Mouse (Mus musculus) CD4-positive, CD25-positive, alpha-beta regulatory T cell, adult 4 months (primary cell): ENCODE results near the gene Rundc3a. TPM values are rescaled to one million over a fixed set of nuclear protein-coding genes. Genes with fewer than 3 reads are reported as not detected.
"Not testable (repeated sequence)": the region's sequence is repeated elsewhere in the genome, so short reads cannot be mapped to it uniquely, and the experiment has no call there.

Source experiments
- ATAC-seq: one replicate; pipeline ENCODE4 v1.8.0; 2017
- polyA plus RNA-seq, 2 experiments: library from polyadenylated mRNA; unstranded; fragments of 100-300 nt; shearing (Covaris generic); gene quantifications; one replicate each; pipeline ENCODE4 v1.2.1; 2017

Gene Rundc3a
- polyA plus RNA-seq: 1 to 10 TPM; 3.3 to 3.5 TPM

- peak; percentile 65 for ATAC-seq
Measured at GRCm38 (mm10) chr11:102393238-102393634, at the start of gene Rundc3a. Gene Rundc3a, plus strand, starts transcription at chr11:102393403.

GRCm38 (mm10) chr11:102344458-102344857 lies 48.7 kb upstream of the Rundc3a start:
- ATAC-seq: no peak

GRCm38 (mm10) chr11:102346926-102347325 lies 46.3 kb upstream of the Rundc3a start:
- ATAC-seq: no peak

- ATAC-seq: no peak
Measured at GRCm38 (mm10) chr11:102347683-102348082, 45.5 kb upstream of the Rundc3a start.

GRCm38 (mm10) chr11:102348101-102348585 lies 45.1 kb upstream of the Rundc3a start:
- no peak for ATAC-seq

GRCm38 (mm10) chr11:102348771-102349170 lies 44.4 kb upstream of the Rundc3a start:
- no peak for ATAC-seq

- no peak for ATAC-seq
Measured at GRCm38 (mm10) chr11:102349189-102349954, 43.8 kb upstream of the Rundc3a start.

- ATAC-seq: no peak
Measured at GRCm38 (mm10) chr11:102350416-102350815, 42.8 kb upstream of the Rundc3a start.

- no peak for ATAC-seq
Measured at GRCm38 (mm10) chr11:102350981-102351523, 42.2 kb upstream of the Rundc3a start.

GRCm38 (mm10) chr11:102352378-102352777 lies 40.8 kb upstream of the Rundc3a start:
- no peak for ATAC-seq

- ATAC-seq: no peak
Measured at GRCm38 (mm10) chr11:102353021-102353431, 40.2 kb upstream of the Rundc3a start.

- ATAC-seq: no peak
Measured at GRCm38 (mm10) chr11:102355501-102355900, 37.7 kb upstream of the Rundc3a start.

GRCm38 (mm10) chr11:102356190-102356589 lies 37.0 kb upstream of the Rundc3a start:
- ATAC-seq: no peak

GRCm38 (mm10) chr11:102356636-102357350 lies 36.4 kb upstream of the Rundc3a start:
- no peak for ATAC-seq

GRCm38 (mm10) chr11:102358365-102358764 lies 34.8 kb upstream of the Rundc3a start:
- ATAC-seq: no peak

GRCm38 (mm10) chr11:102361776-102362495 lies 31.3 kb upstream of the Rundc3a start:
- no peak for ATAC-seq

GRCm38 (mm10) chr11:102363623-102364022 lies 29.6 kb upstream of the Rundc3a start:
- ATAC-seq: no peak

- ATAC-seq: no peak
Measured at GRCm38 (mm10) chr11:102364570-102365371, 28.4 kb upstream of the Rundc3a start.

- ATAC-seq: no peak
Measured at GRCm38 (mm10) chr11:102365699-102366098, 27.5 kb upstream of the Rundc3a start.

- ATAC-seq: not testable (repeated sequence)
Measured at GRCm38 (mm10) chr11:102366103-102366502, 27.1 kb upstream of the Rundc3a start, which contains the start of gene Slc4a1. Gene Slc4a1, minus strand, starts transcription at chr11:102366203.

- ATAC-seq: no peak
Measured at GRCm38 (mm10) chr11:102367504-102368280, 25.5 kb upstream of the Rundc3a start.
